Mouse (Mus musculus) forebrain, embryonic 14.5 days (tissue): ENCODE measurements at regions not wholly inside any gene's neighbourhood (a gene's known extent, or its start where the extent isn't known, plus 50 kb on each side); places are given as distances from the start of the nearest gene placed in this dataset.
A peak's percentile ranks its signal among the peaks of the same experiment; 100 is the strongest.

Experiments
- ATAC-seq: fragments of 200-750 bp; cut with Nextera tagmentation; 2 replicates; pipeline ENCODE4 v1.8.0; 2017; ENCODE audit warnings: mild to moderate bottlenecking, moderate library complexity
- DNase-seq: peaks from one replicate; pipeline ENCODE4 v3.0.0-alpha.2; 2015; ENCODE audit warnings: low spot score
- H3K27ac ChIP-seq: fragments of 300-500 bp; sonication (generic); 2 replicates; pipeline ENCODE4 v1.5.1; 2014; ENCODE audit warnings: low read depth, mild to moderate bottlenecking, control low read depth, low read length, moderate library complexity
- H3K27me3 ChIP-seq: fragments of 300-500 bp; sonication (generic); replicated peaks from 2 replicates; pipeline ENCODE4 v1.6.1; 2014; ENCODE audit warnings: low read length, control low read depth, mixed read lengths; ENCODE audit not compliant: control insufficient read depth, insufficient read depth
- H3K36me3 ChIP-seq: fragments of 300-500 bp; sonication (generic); 2 replicates; pipeline ENCODE4 v1.6.1; 2014; ENCODE audit warnings: low read length, control low read depth; ENCODE audit not compliant: control insufficient read depth, insufficient read depth
- H3K4me1 ChIP-seq: fragments of 300-500 bp; sonication (generic); 2 replicates; pipeline ENCODE4 v1.6.1; 2014; ENCODE audit warnings: antibody characterized with exemption, low read length, control low read depth; ENCODE audit not compliant: control insufficient read depth, insufficient read depth
- H3K4me2 ChIP-seq: fragments of 300-500 bp; sonication (generic); 2 replicates; pipeline ENCODE4 v1.6.1; 2014; ENCODE audit warnings: mild to moderate bottlenecking, control low read depth, low read length
- H3K4me3 ChIP-seq: fragments of 300-500 bp; sonication (generic); 2 replicates; pipeline ENCODE4 v1.5.1; 2014; ENCODE audit warnings: low read depth, low read length, control low read depth
- H3K9ac ChIP-seq: fragments of 300-500 bp; sonication (generic); 2 replicates; pipeline ENCODE4 v1.6.1; 2014; ENCODE audit warnings: mild to moderate bottlenecking, low read length, control low read depth, moderate library complexity
- H3K9me3 ChIP-seq: fragments of 300-500 bp; sonication (generic); replicated peaks from 2 replicates; pipeline ENCODE4 v1.6.1; 2016; ENCODE audit warnings: low read length, control low read depth, mixed read lengths; ENCODE audit not compliant: control insufficient read depth
- WGBS: fragments of 180-500 bp; shearing (Covaris S2); extraction: QIAGEN DNeasy Blood & Tissue Kit; methylation state at CpG from one replicate; pipeline ENCODE4 v1.1.7; 2014; 5-methylcytosine and 5-hydroxymethylcytosine counted together

- no peak for DNase-seq
- H3K4me3 ChIP-seq = no peak overlapping the region
- ATAC-seq = no peak
- H3K9me3 ChIP-seq = no peaks in the 10 kb centered on the region
- H3K36me3 ChIP-seq = no peaks in the 10 kb centered on the region
- no peak overlapping the region for H3K27ac ChIP-seq
- 94% methylated on average over 5 of the region's 5 CpGs for WGBS
- no peaks in the 10 kb centered on the region for H3K27me3 ChIP-seq
- H3K4me2 ChIP-seq = no peak overlapping the region
- H3K9ac ChIP-seq = no peak overlapping the region
- H3K4me1 ChIP-seq = no peaks in the 10 kb centered on the region
These were observed 198.7 kb downstream of the Ipo11 start for GRCm38 (mm10) chr13:106738011-106738410.

- WGBS = 79% methylated on average over 2 of the region's 2 CpGs
- ATAC-seq = no peak
These were observed 202.4 kb downstream of the Ipo11 start for GRCm38 (mm10) chr13:106734323-106734722.

GRCm38 (mm10) chr13:106732906-106733305, 203.9 kb downstream of the Ipo11 start:
- Histone ChIP-seq H3K4me3 (no peak overlapping the region), H3K27me3 (no peaks in the 10 kb centered on the region), H3K27ac (no peak overlapping the region), H3K36me3 (no peaks in the 10 kb centered on the region), H3K9ac (no peak overlapping the region), H3K4me1 (no peaks in the 10 kb centered on the region), H3K4me2 (no peak overlapping the region), H3K9me3 (no peaks in the 10 kb centered on the region)
- DNase-seq = no peak
- ATAC-seq = no peak
- 85% methylated on average over 1 of the region's 1 CpGs for WGBS

More at GRCm38 (mm10) chr13:106734323-106734722, 202.4 kb downstream of the Ipo11 start:
- Histone ChIP-seq H3K36me3 (no peaks in the 10 kb centered on the region), H3K9ac (no peak overlapping the region), H3K4me3 (no peak overlapping the region), H3K4me1 (no peaks in the 10 kb centered on the region), H3K9me3 (no peaks in the 10 kb centered on the region), H3K27ac (no peak overlapping the region), H3K4me2 (no peak overlapping the region), H3K27me3 (no peaks in the 10 kb centered on the region)
- no peak for DNase-seq

- Histone ChIP-seq H3K4me1 (no peaks in the 10 kb centered on the region), H3K36me3 (no peaks in the 10 kb centered on the region), H3K27ac (no peak overlapping the region), H3K4me3 (no peak overlapping the region), H3K9ac (no peak overlapping the region), H3K4me2 (no peak overlapping the region), H3K27me3 (no peaks in the 10 kb centered on the region), H3K9me3 (no peaks in the 10 kb centered on the region)
- ATAC-seq = no peak
- 88% methylated on average over 1 of the region's 1 CpGs for WGBS
- no peak for DNase-seq
These were observed 213.4 kb downstream of the Ipo11 start for GRCm38 (mm10) chr13:106723315-106723714.

- ATAC-seq (no peak), DNase-seq (no peak)
- H3K27me3 ChIP-seq = no peaks in the 10 kb centered on the region
- no peak overlapping the region for H3K4me2 ChIP-seq
- no peak overlapping the region for H3K9ac ChIP-seq
- H3K9me3 ChIP-seq = no peaks in the 10 kb centered on the region
- 91% methylated on average over 1 of the region's 1 CpGs for WGBS
- no peaks in the 10 kb centered on the region for H3K4me1 ChIP-seq
- H3K27ac ChIP-seq = no peak overlapping the region
- H3K4me3 ChIP-seq = no peak overlapping the region
- H3K36me3 ChIP-seq = no peaks in the 10 kb centered on the region
These were observed 215.6 kb downstream of the Ipo11 start for GRCm38 (mm10) chr13:106721167-106721566.

- peak; percentile 54; the same call in 1 of the 2 replicates for ATAC-seq
These were observed 221.0 kb downstream of the Ipo11 start for GRCm38 (mm10) chr13:106715771-106716170.

GRCm38 (mm10) chr13:106715234-106715633, 221.5 kb downstream of the Ipo11 start:
- DNase-seq = no peak
- 0 out of 2 replicates have a peak, but pooled peaks have one; percentile 4 for ATAC-seq
- Histone ChIP-seq H3K9me3 (no peaks in the 10 kb centered on the region), H3K4me2 (no peak overlapping the region), H3K4me3 (no peak overlapping the region), H3K36me3 (no peaks in the 10 kb centered on the region), H3K27me3 (no peaks in the 10 kb centered on the region), H3K9ac (no peak overlapping the region), H3K27ac (no peak overlapping the region), H3K4me1 (no peaks in the 10 kb centered on the region)
- WGBS = 92% methylated on average over 8 of the region's 8 CpGs

More at GRCm38 (mm10) chr13:106715771-106716170, 221.0 kb downstream of the Ipo11 start:
- Histone ChIP-seq H3K4me1 (no peaks in the 10 kb centered on the region), H3K9ac (no peak overlapping the region), H3K4me2 (no peak overlapping the region), H3K27ac (no peak overlapping the region), H3K4me3 (no peak overlapping the region), H3K9me3 (no peaks in the 10 kb centered on the region), H3K36me3 (no peaks in the 10 kb centered on the region), H3K27me3 (no peaks in the 10 kb centered on the region)
- WGBS = 55% methylated on average over 2 of the region's 2 CpGs
- DNase-seq = peak; percentile 33

- no peaks in the 10 kb centered on the region for H3K9me3 ChIP-seq
- no peak for DNase-seq
- no peak overlapping the region for H3K4me3 ChIP-seq
- H3K36me3 ChIP-seq = no peaks in the 10 kb centered on the region
- ATAC-seq = no peak
- whole genome bisulfite sequencing = 88% methylated on average over 3 of the region's 3 CpGs
- H3K27me3 ChIP-seq = no peaks in the 10 kb centered on the region
- no peak overlapping the region for H3K27ac ChIP-seq
- H3K4me1 ChIP-seq = no peaks in the 10 kb centered on the region
- H3K4me2 ChIP-seq = no peak overlapping the region
- H3K9ac ChIP-seq = no peak overlapping the region
These were observed 226.2 kb downstream of the Ipo11 start for GRCm38 (mm10) chr13:106710580-106710979.

- Histone ChIP-seq H3K9ac (no peak overlapping the region), H3K4me3 (no peak overlapping the region), H3K27me3 (no peaks in the 10 kb centered on the region), H3K36me3 (no peaks in the 10 kb centered on the region), H3K4me2 (no peak overlapping the region), H3K4me1 (no peaks in the 10 kb centered on the region), H3K27ac (no peak overlapping the region), H3K9me3 (no peaks in the 10 kb centered on the region)
- DNase-seq (no peak), ATAC-seq (no peak)
- 95% methylated on average over 1 of the region's 1 CpGs for WGBS
These were observed 236.4 kb downstream of the Ipo11 start for GRCm38 (mm10) chr13:106700376-106700775.
